Mouse (Mus musculus) bone marrow, adult 2 months (tissue): ENCODE measurements around the gene Cdon.

Experiments used
- CTCF ChIP-seq: fragments of 200-500 bp; IDR thresholded peaks from 2 replicates; pipeline ENCODE4 v1.5.1; 2011; ENCODE audit warnings: low read length, control low read depth; ENCODE audit not compliant: control insufficient read depth, insufficient read depth
- POLR2A ChIP-seq: fragments of 200-500 bp; IDR thresholded peaks from 2 replicates; pipeline ENCODE4 v1.6.1; 2011; ENCODE audit warnings: low read depth, mild to moderate bottlenecking, control low read depth, low read length, borderline replicate concordance; ENCODE audit not compliant: control insufficient read depth

GRCm38 (mm10) chr9:35403490-35403889 lies 17.4 kb upstream of the Cdon start:
- TF ChIP-seq CTCF (no peak), POLR2A (no peak)
